Mouse (Mus musculus): ENCODE measurements around the gene Gm8947. TPM values are rescaled to one million over a fixed set of nuclear protein-coding genes. Genes with fewer than 3 reads are reported as not detected.
A peak's percentile ranks its signal among the peaks of the same experiment; 100 is the strongest.
"Not testable (repeated sequence)": the region's sequence is repeated elsewhere in the genome, so short reads cannot be mapped to it uniquely, and the experiment has no call there.

The Gm8947 gene
- polyA plus RNA-seq, 2 experiments = 0.92 to 1.2 TPM

DNA sequence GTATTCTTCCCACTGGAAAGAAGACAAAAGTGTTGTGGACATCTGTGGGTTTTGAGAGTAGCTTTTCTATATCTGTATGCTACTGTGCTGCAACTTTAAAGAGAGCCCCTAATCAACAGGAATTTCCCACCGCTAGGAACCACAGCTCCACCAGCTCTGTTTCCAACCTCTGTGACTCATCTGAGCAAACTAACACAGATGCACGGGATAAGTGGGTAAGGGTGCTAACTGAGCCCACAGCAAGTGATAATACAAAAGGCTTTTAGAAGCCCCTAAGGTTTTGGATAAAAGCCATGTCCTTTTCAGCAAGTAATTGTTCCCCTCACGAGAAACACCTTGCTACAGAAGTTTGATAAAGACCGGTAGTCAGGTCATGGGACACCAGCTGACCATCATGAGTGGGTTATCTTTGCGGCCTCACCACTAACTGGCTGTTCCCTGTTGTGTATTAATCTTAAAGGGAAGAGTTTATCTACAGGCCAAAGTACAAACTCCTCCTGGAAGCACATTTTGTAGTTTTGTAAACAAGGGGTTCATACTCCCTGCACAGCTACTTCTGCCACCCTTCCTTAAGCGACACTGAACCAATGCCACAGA, 39.0 kb upstream of the Gm8947 start:
- DNase-seq (ENCODE audit: low read depth in 3 of 3, low spot score in 3 of 3) (no peak), ATAC-seq (ENCODE audit: insufficient read depth) (no peak)
- Histone ChIP-seq H3K27ac (no peak overlapping the region), H3K36me3 (replicated peaks; ENCODE audit: control insufficient read depth, insufficient read depth, low read depth) (no peaks in the 10 kb centered on the region), H3K4me2 (ENCODE audit: low read depth) (no peak overlapping the region), H3K9ac (replicated peaks) (no peak overlapping the region), H3K9me3 (ENCODE audit: control insufficient read depth, low read length) (no peaks in the 10 kb centered on the region), H3K4me1 (replicated peaks; ENCODE audit: control insufficient read depth in 2 of 2, insufficient read depth in 2 of 2, low read length in 1 of 2) (peaks cover 0 to 13% of the 10 kb centered on the region in 2 experiments; a peak in 3 of 4 replicates), H3K4me3 (ENCODE audit: insufficient read depth in 1 of 2, low read depth in 2 of 2, low read length in 2 of 2) (no peak overlapping the region), H3K27me3 (ENCODE audit: control insufficient read depth, insufficient read depth, low read length) (no peaks in the 10 kb centered on the region)
- 61% methylated on average over 6 of the region's 6 CpGs for WGBS (ENCODE audit: insufficient replicate concordance)
- TF ChIP-seq CTCF (IDR thresholded peaks at IDR 0.05; ENCODE audit: low read depth) (no peak), EP300 (IDR thresholded peaks at IDR 0.05; ENCODE audit: low read depth) (no peak)

DNA sequence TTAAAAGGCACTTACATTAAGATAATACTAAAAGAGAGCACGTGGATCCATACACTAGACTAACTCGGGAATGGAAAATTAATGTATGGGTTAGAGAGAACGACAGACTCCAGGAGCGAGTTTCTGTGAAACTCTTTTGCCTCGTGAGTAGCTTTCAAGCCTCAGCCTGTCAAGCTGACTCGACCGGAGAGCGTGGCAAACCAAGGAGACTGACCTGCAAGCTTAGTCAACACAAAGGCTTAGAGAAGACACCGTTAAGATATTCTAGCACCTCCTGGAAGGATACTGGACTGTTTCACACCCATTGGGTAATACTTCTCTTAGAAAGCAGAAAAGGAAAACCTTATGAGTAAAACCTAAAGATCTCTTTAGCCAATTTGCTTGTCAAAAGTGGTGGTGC, 38.0 kb upstream of the Gm8947 start:
- ATAC-seq (ENCODE audit: insufficient read depth); H3K36me3 ChIP-seq (replicated peaks; ENCODE audit: control insufficient read depth, insufficient read depth, low read depth); DNase-seq (ENCODE audit: low read depth in 3 of 3, low spot score in 3 of 3); H3K27me3 ChIP-seq (ENCODE audit: control insufficient read depth, insufficient read depth, low read length); H3K4me2 ChIP-seq (ENCODE audit: low read depth); H3K4me3 ChIP-seq (ENCODE audit: insufficient read depth in 1 of 2, low read depth in 2 of 2, low read length in 2 of 2); H3K9ac ChIP-seq (replicated peaks); H3K27ac ChIP-seq; H3K9me3 ChIP-seq (ENCODE audit: control insufficient read depth, low read length): not testable (repeated sequence)
- peaks cover 0 to 13% of the 10 kb centered on the region in 2 experiments; a peak in 3 of 4 replicates for H3K4me1 ChIP-seq (replicated peaks; ENCODE audit: control insufficient read depth in 2 of 2, insufficient read depth in 2 of 2, low read length in 1 of 2)
- 77% methylated on average over 9 of the region's 9 CpGs for WGBS (ENCODE audit: insufficient replicate concordance)

DNA sequence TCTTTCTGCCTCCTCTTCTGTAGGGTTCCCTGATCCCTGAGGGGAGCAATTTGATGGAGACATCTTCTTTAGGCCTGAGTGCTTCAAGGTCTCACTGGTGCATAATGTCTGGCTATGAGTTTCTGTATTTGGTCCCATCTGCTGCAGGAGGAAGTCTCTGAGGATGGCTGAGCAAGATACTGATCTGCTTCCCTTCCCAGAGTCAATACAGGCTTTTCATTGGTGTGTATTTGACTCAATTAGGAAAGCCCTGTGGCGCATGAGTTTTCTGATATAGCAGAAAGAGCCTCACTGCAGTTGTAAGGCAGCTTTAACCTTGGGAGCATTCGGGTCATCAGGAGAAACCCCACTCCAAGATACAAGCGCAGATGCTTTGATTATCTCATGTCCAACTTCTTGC, 36.0 kb upstream of the Gm8947 start:
- TF ChIP-seq EP300 (IDR thresholded peaks at IDR 0.05; ENCODE audit: low read depth) (no peak), CTCF (IDR thresholded peaks at IDR 0.05; ENCODE audit: low read depth) (no peak)
- H3K36me3 ChIP-seq (replicated peaks; ENCODE audit: control insufficient read depth, insufficient read depth, low read depth) = no peaks in the 10 kb centered on the region
- 58% methylated on average over 3 of the region's 3 CpGs for WGBS (ENCODE audit: insufficient replicate concordance)
- no peak overlapping the region for H3K4me3 ChIP-seq (ENCODE audit: insufficient read depth in 1 of 2, low read depth in 2 of 2, low read length in 2 of 2)
- H3K27ac ChIP-seq = no peak overlapping the region
- H3K9me3 ChIP-seq (ENCODE audit: control insufficient read depth, low read length) = no peaks in the 10 kb centered on the region
- H3K9ac ChIP-seq (replicated peaks) = no peak overlapping the region
- no peaks in the 10 kb centered on the region for H3K27me3 ChIP-seq (ENCODE audit: control insufficient read depth, insufficient read depth, low read length)
- H3K4me1 ChIP-seq (replicated peaks; ENCODE audit: control insufficient read depth in 2 of 2, insufficient read depth in 2 of 2, low read length in 1 of 2) = peaks cover 0 to 13% of the 10 kb centered on the region in 2 experiments; a peak in 3 of 4 replicates
- DNase-seq (ENCODE audit: low read depth in 3 of 3, low spot score in 3 of 3) (no peak), ATAC-seq (ENCODE audit: insufficient read depth) (no peak)
- H3K4me2 ChIP-seq (ENCODE audit: low read depth) = no peak overlapping the region

DNA sequence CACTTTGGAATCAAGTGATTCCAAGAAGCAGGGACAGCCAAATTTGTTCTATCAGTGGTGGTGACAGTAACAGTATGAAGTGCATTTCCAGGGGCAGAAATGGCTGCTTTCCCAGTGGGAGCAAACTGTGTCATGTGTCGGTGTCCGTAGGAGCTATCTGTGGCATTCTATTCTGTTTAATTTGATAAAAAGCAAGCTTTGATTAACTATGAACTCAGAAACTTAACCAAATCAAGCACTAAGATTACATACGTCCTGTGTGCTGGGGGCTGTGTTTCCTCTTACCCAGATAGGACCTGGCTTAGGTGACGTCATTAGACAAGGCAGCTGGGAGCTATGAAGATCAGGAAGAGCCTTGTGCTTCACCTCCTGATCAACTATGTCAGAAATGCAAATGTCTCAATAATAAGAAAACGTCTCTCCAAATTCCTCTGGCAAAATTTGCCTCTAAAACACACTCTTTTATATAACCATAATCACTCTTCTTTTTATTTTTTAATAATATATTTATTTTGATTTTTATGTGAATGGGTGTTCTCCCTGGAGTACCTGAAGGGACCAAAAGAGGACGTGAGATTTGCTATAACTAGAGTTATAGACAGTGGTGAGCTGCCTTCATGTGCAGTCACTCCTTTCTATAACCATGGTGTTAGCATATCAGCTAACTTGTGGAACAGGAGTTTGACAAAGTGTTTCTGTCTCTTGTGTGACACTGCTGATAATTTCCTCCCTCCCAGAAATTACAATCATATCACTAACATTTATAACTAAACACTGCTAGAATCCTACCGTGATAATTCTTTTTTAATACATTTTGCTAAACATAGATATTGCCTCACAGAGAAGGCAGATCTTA, 35.2 kb upstream of the Gm8947 start:
- no peak for TF ChIP-seq CTCF (IDR thresholded peaks at IDR 0.05; ENCODE audit: low read depth)
- peak; percentile 19; the same call in 1 of the 2 replicates for TF ChIP-seq EP300 (IDR thresholded peaks at IDR 0.05; ENCODE audit: low read depth)
- ATAC-seq (ENCODE audit: insufficient read depth) (peak; percentile 32; the same call in 1 of the 2 replicates), DNase-seq (ENCODE audit: low read depth in 3 of 3, low spot score in 3 of 3) (no peak)
- Histone ChIP-seq H3K27ac (no peak overlapping the region), H3K36me3 (replicated peaks; ENCODE audit: control insufficient read depth, insufficient read depth, low read depth) (no peaks in the 10 kb centered on the region), H3K4me3 (ENCODE audit: insufficient read depth in 1 of 2, low read depth in 2 of 2, low read length in 2 of 2) (no peak overlapping the region), H3K27me3 (ENCODE audit: control insufficient read depth, insufficient read depth, low read length) (no peaks in the 10 kb centered on the region), H3K9ac (replicated peaks) (no peak overlapping the region), H3K4me1 (replicated peaks; ENCODE audit: control insufficient read depth in 2 of 2, insufficient read depth in 2 of 2, low read length in 1 of 2) (peaks cover 0 to 13% of the 10 kb centered on the region in 2 experiments; a peak in 3 of 4 replicates), H3K9me3 (ENCODE audit: control insufficient read depth, low read length) (no peaks in the 10 kb centered on the region), H3K4me2 (ENCODE audit: low read depth) (no peak overlapping the region)
- 33% methylated on average over 7 of the region's 7 CpGs for WGBS (ENCODE audit: insufficient replicate concordance)
